Mouse (Mus musculus) heart, embryonic 14.5 days (tissue): ENCODE measurements at regions not wholly inside any gene's neighbourhood (a gene's known extent, or its start where the extent isn't known, plus 50 kb on each side); places are given as distances from the start of the nearest gene placed in this dataset.
"Not testable (repeated sequence)": the region's sequence is repeated elsewhere in the genome, so short reads cannot be mapped to it uniquely, and the experiment has no call there.

Source experiments
- ATAC-seq: fragments of 200-750 bp; cut with Nextera tagmentation; 2 replicates; pipeline ENCODE4 v1.8.0; 2017; ENCODE audit warnings: low read depth, moderate TSS enrichment; ENCODE audit not compliant: insufficient number of reproducible peaks, insufficient read depth, low FRiP score
- H3K27ac ChIP-seq, 2 experiments: fragments of 200-500 bp in 1 of 2; fragments of 300-500 bp in 1 of 2; sonication (generic) in 1 of 2; replicated peaks in 1 of 2; 2 replicates each; pipeline ENCODE4 v1.5.1; 2012 to 2014; ENCODE audit warnings: low read depth in 2 of 2, low read length in 2 of 2, control low read depth in 1 of 2, mild to moderate bottlenecking in 1 of 2, mixed read lengths in 1 of 2; ENCODE audit not compliant: control insufficient read depth in 1 of 2, insufficient read depth in 1 of 2
- H3K27me3 ChIP-seq: fragments of 300-500 bp; sonication (generic); 2 replicates; pipeline ENCODE4 v1.6.1; 2014; ENCODE audit warnings: mild to moderate bottlenecking, low read length, control low read depth; ENCODE audit not compliant: control insufficient read depth, insufficient read depth
- H3K36me3 ChIP-seq: fragments of 300-500 bp; sonication (generic); 2 replicates; pipeline ENCODE4 v1.6.1; 2014; ENCODE audit warnings: mild to moderate bottlenecking, control low read depth, low read length, mixed read lengths; ENCODE audit not compliant: control insufficient read depth, insufficient read depth
- H3K4me1 ChIP-seq, 2 experiments: fragments of 200-500 bp in 1 of 2; fragments of 300-500 bp in 1 of 2; sonication (generic) in 1 of 2; 2 replicates each; pipeline ENCODE4 v1.6.1; 2012 to 2014; ENCODE audit warnings: low read length in 2 of 2, control low read depth in 1 of 2, mixed read lengths in 1 of 2; ENCODE audit not compliant: control insufficient read depth in 2 of 2, insufficient read depth in 2 of 2
- H3K4me2 ChIP-seq: fragments of 300-500 bp; sonication (generic); 2 replicates; pipeline ENCODE4 v1.6.1; 2014; ENCODE audit warnings: mild to moderate bottlenecking, low read length
- H3K4me3 ChIP-seq, 2 experiments: fragments of 200-500 bp in 1 of 2; fragments of 300-500 bp in 1 of 2; sonication (generic) in 1 of 2; 2 replicates each; pipeline ENCODE4 v1.5.1; 2012 to 2014; ENCODE audit warnings: low read length in 2 of 2, mild to moderate bottlenecking in 2 of 2, control low read depth in 1 of 2, low read depth in 1 of 2, moderate library complexity in 1 of 2; ENCODE audit not compliant: control insufficient read depth in 1 of 2, insufficient read depth in 1 of 2
- H3K9ac ChIP-seq: fragments of 300-500 bp; sonication (generic); 2 replicates; pipeline ENCODE4 v1.6.1; 2014; ENCODE audit warnings: mild to moderate bottlenecking, low read length
- H3K9me3 ChIP-seq: fragments of 300-500 bp; sonication (generic); 2 replicates; pipeline ENCODE4 v1.6.1; 2016; ENCODE audit warnings: low read length, control low read depth; ENCODE audit not compliant: control insufficient read depth
- WGBS: fragments of 180-500 bp; shearing (Covaris S2); extraction: QIAGEN DNeasy Blood & Tissue Kit; methylation state at CpG from one replicate; pipeline ENCODE4 v1.1.7; 2014; 5-methylcytosine and 5-hydroxymethylcytosine counted together

DNA sequence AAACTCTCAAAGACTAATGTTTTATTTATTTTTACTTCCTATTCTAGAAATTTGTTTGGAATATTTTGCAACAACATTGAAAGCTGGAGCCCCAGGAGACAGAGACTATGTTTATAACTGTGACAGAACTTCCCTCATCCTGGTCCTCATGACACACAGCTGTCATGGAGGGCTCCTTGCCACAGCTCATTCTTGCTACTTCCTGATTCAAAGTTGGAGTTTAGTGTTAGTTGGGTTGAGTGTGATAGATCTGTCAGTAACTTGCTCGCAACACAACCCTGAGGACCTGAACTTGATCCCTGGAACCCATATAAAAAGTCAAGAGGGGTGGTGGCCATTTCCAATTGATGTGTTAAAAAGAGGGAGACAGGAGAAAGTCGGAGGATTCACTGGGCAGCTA, 328.3 kb upstream of the Nox3 start:
- 81% methylated on average over 2 of the region's 2 CpGs for WGBS
- Histone ChIP-seq H3K27ac (no peak overlapping the region), H3K9ac (no peak overlapping the region), H3K36me3 (no peaks in the 10 kb centered on the region), H3K4me2 (no peak overlapping the region), H3K9me3 (no peaks in the 10 kb centered on the region), H3K4me3 (no peak overlapping the region), H3K27me3 (no peaks in the 10 kb centered on the region), H3K4me1 (no peaks in the 10 kb centered on the region)
- no peak for ATAC-seq

DNA sequence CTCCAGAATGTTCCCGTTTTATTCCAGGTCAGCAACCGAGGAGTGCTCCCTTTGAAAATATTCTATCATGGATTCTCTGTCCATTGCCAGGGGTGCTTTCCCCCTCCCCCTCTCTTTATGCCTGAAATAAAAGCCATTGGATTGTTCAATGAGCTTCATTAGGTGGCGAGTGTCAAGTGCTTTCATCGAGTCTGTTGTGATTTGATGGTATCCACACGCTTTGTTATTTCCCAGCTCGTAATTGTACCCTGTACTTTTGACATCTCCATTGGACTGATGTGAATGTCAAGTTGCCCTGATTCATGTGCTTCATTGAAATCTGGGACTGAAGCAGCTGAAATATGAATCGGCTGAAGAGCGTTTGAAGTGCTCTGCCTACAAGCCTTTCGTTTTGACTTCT, 333.1 kb upstream of the Nox3 start:
- no peaks in the 10 kb centered on the region for H3K4me1 ChIP-seq
- WGBS = 61% methylated on average over 9 of the region's 9 CpGs
- no peak overlapping the region for H3K9ac ChIP-seq
- H3K4me2 ChIP-seq = no peak overlapping the region
- H3K27me3 ChIP-seq = no peaks in the 10 kb centered on the region
- H3K36me3 ChIP-seq = no peaks in the 10 kb centered on the region
- no peak for ATAC-seq
- no peaks in the 10 kb centered on the region for H3K9me3 ChIP-seq
- no peak overlapping the region for H3K27ac ChIP-seq
- no peak overlapping the region for H3K4me3 ChIP-seq

DNA sequence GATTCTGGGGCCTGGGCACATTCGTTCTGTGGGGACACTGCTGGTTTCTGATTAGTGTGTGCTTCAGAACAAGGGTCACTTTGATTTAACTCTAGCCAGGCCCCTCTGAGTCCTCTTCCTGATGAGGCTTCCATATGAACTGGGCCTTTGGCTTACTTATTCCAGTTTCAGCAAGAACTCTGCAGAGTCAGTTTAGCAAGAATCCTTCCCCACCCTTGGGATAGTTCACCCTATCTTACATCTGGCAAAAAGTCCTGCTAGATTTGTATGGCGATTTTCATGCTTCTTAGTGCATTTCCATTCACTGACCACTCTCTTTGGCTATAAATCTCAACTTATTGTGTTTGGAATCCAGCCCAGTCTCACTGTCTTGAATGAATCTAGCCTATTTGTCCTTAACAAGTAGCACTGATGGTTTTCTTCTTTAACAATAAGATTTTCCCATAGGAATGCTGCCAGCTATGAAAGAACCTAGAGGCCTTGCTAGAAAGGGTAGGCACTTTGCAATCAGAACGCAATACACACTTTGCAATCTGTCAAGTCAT, 338.8 kb upstream of the Nox3 start:
- H3K27ac ChIP-seq = no peak overlapping the region
- no peak for ATAC-seq
- 69% methylated on average over 3 of the region's 3 CpGs for WGBS
- H3K4me3 ChIP-seq = no peak overlapping the region
- H3K36me3 ChIP-seq = no peaks in the 10 kb centered on the region
- no peaks in the 10 kb centered on the region for H3K9me3 ChIP-seq
- no peaks in the 10 kb centered on the region for H3K27me3 ChIP-seq
- peaks cover 0 to 3% of the 10 kb centered on the region in 2 experiments; a peak in 1 of 4 replicates for H3K4me1 ChIP-seq
- H3K4me2 ChIP-seq = no peak overlapping the region
- no peak overlapping the region for H3K9ac ChIP-seq

DNA sequence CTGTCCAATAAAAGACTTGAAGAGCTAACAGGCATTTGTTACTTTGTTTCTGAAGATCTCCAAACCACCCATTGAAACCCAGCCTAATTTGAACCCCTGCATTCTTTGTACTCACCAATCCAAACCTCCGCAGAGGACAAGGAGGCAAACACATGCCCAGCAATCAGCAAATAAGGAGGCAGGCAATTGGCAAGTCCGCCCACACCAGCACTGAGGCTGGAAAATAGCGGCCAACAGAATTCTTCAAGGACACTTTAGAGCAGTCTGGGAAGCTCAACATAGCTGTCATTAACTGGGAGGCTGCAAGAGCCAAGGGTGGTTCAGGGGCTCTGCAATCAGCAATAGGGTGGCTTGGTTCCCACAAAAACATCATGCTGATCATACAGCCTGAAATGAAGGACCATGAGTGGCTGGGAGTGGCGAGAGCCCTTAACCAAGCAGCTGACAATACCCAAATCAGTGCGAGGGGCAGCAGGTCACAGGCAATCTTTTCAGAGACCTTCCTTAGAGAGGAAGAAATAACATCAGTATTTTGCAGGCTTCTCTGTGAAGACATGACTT, 344.1 kb upstream of the Nox3 start:
- Histone ChIP-seq H3K27me3 (no peaks in the 10 kb centered on the region), H3K4me2 (peak overlapping the region; percentile 46), H3K27ac (peak overlapping the region; percentile 42 to 67), H3K4me3 (no peak overlapping the region), H3K9ac (no peak overlapping the region), H3K4me1 (peaks cover 4 to 13% of the 10 kb centered on the region in 2 experiments), H3K36me3 (no peaks in the 10 kb centered on the region), H3K9me3 (no peaks in the 10 kb centered on the region)
- peak; percentile 88 for ATAC-seq
- 17% methylated on average over 5 of the region's 5 CpGs for WGBS

DNA sequence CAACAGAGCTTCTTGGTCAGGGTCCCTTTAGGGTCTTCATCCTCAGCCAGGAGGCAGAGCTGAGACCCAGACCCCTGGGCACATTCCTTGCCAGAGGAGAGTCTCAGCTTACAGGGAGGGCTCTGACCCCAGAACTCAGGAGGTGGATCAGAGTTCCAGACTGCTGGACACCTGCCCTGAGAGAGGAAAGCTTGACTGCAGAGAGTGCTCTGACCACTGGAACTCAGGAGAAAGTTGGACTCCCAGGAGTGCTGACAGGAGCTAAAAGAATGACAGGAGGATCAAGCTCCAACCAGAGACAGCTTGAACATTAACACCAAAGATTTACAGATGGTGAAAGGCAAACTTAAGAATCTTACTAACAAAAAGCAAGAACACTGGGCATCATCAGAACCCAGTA, 364.1 kb upstream of the Nox3 start:
- not testable (repeated sequence) for ATAC-seq, H3K27ac ChIP-seq, H3K4me1 ChIP-seq, H3K9ac ChIP-seq, H3K27me3 ChIP-seq, H3K9me3 ChIP-seq, H3K4me3 ChIP-seq, H3K36me3 ChIP-seq, H3K4me2 ChIP-seq

DNA sequence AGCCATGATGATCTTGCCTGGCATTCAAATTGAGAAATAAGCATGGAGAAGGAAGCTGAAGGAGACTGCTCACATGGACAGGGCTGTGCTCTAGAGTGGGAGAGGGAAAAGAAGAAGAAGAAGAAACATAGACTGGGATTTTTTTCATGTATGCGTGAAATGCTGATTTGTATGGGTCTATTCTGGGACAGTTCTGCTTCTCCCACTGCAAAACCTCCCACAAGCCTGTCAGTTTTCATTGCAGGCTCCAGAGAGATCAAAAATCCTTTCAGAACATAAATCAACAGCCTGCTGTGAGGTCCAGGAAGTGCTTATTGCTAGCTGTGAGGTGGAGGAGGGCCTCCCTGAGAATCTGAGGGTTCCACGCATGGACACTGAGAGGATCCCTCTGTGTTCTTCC, 377.3 kb upstream of the Nox3 start:
- Histone ChIP-seq H3K9me3 (no peaks in the 10 kb centered on the region), H3K4me1 (no peaks in the 10 kb centered on the region), H3K4me3 (no peak overlapping the region), H3K27ac (no peak overlapping the region), H3K27me3 (no peaks in the 10 kb centered on the region), H3K9ac (no peak overlapping the region), H3K4me2 (no peak overlapping the region), H3K36me3 (no peaks in the 10 kb centered on the region)
- WGBS = 68% methylated on average over 2 of the region's 2 CpGs
- ATAC-seq = no peak

DNA sequence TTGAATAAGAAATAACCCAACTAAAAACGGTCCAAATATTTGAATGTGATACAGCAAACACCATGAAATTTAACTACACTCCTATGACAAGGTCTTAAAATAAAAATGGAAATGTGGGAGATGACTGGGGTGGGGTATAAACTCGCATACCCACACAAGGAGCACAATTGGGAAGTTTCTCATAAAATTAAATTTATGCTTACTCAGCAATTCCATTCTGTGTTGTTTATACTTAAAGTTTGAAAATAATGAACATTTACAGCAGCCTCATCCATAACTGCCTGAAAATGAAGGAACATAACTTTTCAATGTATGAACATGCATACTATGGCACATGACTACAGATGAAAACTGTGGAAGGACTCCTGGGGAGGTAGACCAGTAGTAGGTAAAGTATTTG, 384.5 kb upstream of the Nox3 start:
- 72% methylated on average over 2 of the region's 2 CpGs for WGBS
- Histone ChIP-seq H3K4me1 (no peaks in the 10 kb centered on the region), H3K36me3 (no peaks in the 10 kb centered on the region), H3K27ac (no peak overlapping the region), H3K4me2 (no peak overlapping the region), H3K27me3 (no peaks in the 10 kb centered on the region), H3K4me3 (no peak overlapping the region), H3K9me3 (no peaks in the 10 kb centered on the region), H3K9ac (no peak overlapping the region)
- no peak for ATAC-seq

DNA sequence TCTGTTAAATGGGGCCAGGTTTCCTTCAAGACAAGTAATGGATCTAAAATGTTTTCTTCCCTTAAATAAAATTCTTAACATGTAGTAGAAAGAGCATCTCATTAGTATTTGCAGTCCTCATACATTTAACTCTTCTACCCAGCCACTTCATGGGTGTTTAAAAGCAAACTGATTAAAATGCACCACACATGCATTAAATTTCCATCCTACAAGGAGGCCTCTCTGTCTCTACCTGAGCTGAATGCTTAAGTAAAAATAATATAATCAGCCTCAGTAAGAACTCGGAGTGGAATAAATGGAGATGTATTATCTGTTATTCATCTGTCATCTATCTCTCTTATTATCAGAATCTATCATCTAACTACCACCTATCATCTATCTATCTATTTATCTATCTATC, 398.6 kb upstream of the Nox3 start:
- Histone ChIP-seq H3K4me2 (no peak overlapping the region), H3K4me3 (no peak overlapping the region)
- 84% methylated on average over 1 of the region's 1 CpGs for WGBS

More for the DNA sequence above, 398.6 kb upstream of the Nox3 start:
- no peaks in the 10 kb centered on the region for H3K36me3 ChIP-seq
- no peaks in the 10 kb centered on the region for H3K9me3 ChIP-seq
- H3K4me1 ChIP-seq = no peaks in the 10 kb centered on the region
- no peak for ATAC-seq
- H3K27me3 ChIP-seq = no peaks in the 10 kb centered on the region
- no peak overlapping the region for H3K9ac ChIP-seq
- H3K27ac ChIP-seq = no peak overlapping the region
